Mouse (Mus musculus) midbrain, embryonic 16.5 days (tissue): Measurements from ENCODE around the gene Plxnb2. TPM values are rescaled to one million over a fixed set of nuclear protein-coding genes. Genes with fewer than 3 reads are reported as not detected.

Experiments
- ATAC-seq: fragments of 200-750 bp; cut with Nextera tagmentation; 2 replicates; pipeline ENCODE4 v1.8.0; 2017; ENCODE audit warnings: moderate TSS enrichment
- H3K27ac ChIP-seq: fragments of 300-500 bp; sonication (generic); 2 replicates; pipeline ENCODE4 v1.5.1; 2014; ENCODE audit warnings: mild to moderate bottlenecking, low read length, mixed read lengths
- H3K27me3 ChIP-seq: fragments of 300-500 bp; sonication (generic); 2 replicates; pipeline ENCODE4 v1.6.1; 2014; ENCODE audit warnings: low read depth, low read length, mixed read lengths; ENCODE audit not compliant: control insufficient read depth, insufficient read depth
- H3K36me3 ChIP-seq: fragments of 300-500 bp; sonication (generic); 2 replicates; pipeline ENCODE4 v1.6.1; 2014; ENCODE audit warnings: mild to moderate bottlenecking, low read length, moderate library complexity, mixed read lengths; ENCODE audit not compliant: control insufficient read depth, insufficient read depth
- H3K4me1 ChIP-seq: fragments of 300-500 bp; sonication (generic); 2 replicates; pipeline ENCODE4 v1.6.1; 2014; ENCODE audit warnings: mild to moderate bottlenecking, low read length, mixed read lengths; ENCODE audit not compliant: control insufficient read depth, insufficient read depth
- H3K4me2 ChIP-seq: fragments of 300-500 bp; sonication (generic); 2 replicates; pipeline ENCODE4 v1.6.1; 2014; ENCODE audit warnings: mild to moderate bottlenecking, low read length, mixed read lengths
- H3K4me3 ChIP-seq: fragments of 300-500 bp; sonication (generic); 2 replicates; pipeline ENCODE4 v1.5.1; 2014; ENCODE audit warnings: low read depth, mild to moderate bottlenecking, low read length, moderate library complexity, mixed read lengths
- H3K9ac ChIP-seq: fragments of 300-500 bp; sonication (generic); 2 replicates; pipeline ENCODE4 v1.6.1; 2014; ENCODE audit warnings: low read depth, low read length, mixed read lengths
- H3K9me3 ChIP-seq: fragments of 300-500 bp; sonication (generic); replicated peaks from 2 replicates; pipeline ENCODE4 v1.6.1; 2014; ENCODE audit warnings: mild to moderate bottlenecking, low read length, mixed read lengths; ENCODE audit not compliant: control insufficient read depth, poor library complexity, severe bottlenecking
- WGBS: fragments of 180-500 bp; shearing (Covaris S2); extraction: QIAGEN DNeasy Blood & Tissue Kit; methylation state at CpG from one replicate; pipeline ENCODE4 v1.1.7; 2014; 5-methylcytosine and 5-hydroxymethylcytosine counted together
- polyA plus RNA-seq: library from polyadenylated mRNA; unstranded; fragments of >200 nt; fragmentation: Nextera tagmentation; extraction: Ambion mirVana; gene quantifications from 2 replicates; pipeline ENCODE4 v1.2.1, GENCODE M21; 2015

Gene Plxnb2
- polyA plus RNA-seq, 1 experiment from 2014 or later: 90.1 TPM

DNA sequence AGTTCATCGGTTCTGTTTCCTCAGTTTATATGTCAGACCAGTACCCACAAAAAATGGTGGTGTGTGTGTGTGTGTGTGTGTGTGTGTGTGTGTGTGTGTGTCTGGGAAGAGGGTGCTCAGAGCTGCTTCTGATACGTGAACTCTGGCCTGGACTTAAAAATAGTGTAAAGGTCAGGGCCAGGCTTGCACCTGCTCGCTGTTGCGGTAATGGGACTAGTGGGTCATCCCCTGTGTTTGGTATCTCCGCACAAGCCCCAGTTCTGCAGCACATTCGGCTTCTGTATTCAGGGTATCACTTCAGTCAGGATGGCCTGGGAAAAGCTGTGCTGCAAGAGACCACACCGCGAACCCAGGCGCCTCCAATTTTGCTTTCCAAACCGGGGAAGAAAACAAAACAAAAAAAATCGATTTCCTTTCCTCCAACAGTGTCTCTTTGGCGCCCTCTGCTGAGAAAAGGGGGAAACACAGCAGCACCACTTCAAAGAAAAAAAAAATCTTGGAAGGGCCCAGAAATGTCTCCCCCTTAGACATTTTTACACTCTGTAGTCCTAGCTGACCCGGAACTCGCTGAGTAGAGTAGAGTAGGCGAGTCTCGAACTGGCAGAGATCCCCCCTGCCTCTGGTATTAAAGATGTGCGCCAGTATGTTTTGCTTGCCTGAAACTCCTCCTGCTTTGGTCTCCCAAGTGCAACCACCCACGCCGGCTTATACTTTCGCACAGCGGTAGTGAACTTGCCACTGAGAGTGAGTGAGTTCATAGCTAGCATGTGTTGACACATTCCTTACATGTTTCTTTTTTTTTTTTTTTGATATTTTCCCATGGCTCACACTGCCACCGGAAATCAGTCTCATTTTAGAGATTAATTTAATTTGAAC, 29.5 kb upstream of the Plxnb2 start:
- H3K4me2 ChIP-seq: peak overlapping the region; percentile 56
- H3K9ac ChIP-seq: peak overlapping the region; percentile 48
- peak overlapping the region; percentile 29 for H3K4me3 ChIP-seq
- H3K4me1 ChIP-seq: peaks cover 31% of the 10 kb centered on the region
- no peaks in the 10 kb centered on the region for H3K27me3 ChIP-seq
- H3K36me3 ChIP-seq: no peaks in the 10 kb centered on the region
- peak overlapping the region; percentile 94 for H3K27ac ChIP-seq
- no peaks in the 10 kb centered on the region for H3K9me3 ChIP-seq
- WGBS: 15% methylated on average over 22 of the region's 22 CpGs
- no peak for ATAC-seq

- Histone ChIP-seq H3K4me1 (peaks cover 6% of the 10 kb centered on the region), H3K4me2 (no peak overlapping the region), H3K4me3 (no peak overlapping the region), H3K9ac (no peak overlapping the region), H3K36me3 (no peaks in the 10 kb centered on the region), H3K27ac (no peak overlapping the region), H3K27me3 (no peaks in the 10 kb centered on the region), H3K9me3 (peaks cover 8% of the 10 kb centered on the region)
- ATAC-seq: no peak
- 95% methylated on average over 4 of the region's 4 CpGs for WGBS
Observed at GRCm38 (mm10) chr15:89207457-89207856, 26.9 kb upstream of the Plxnb2 start.

DNA sequence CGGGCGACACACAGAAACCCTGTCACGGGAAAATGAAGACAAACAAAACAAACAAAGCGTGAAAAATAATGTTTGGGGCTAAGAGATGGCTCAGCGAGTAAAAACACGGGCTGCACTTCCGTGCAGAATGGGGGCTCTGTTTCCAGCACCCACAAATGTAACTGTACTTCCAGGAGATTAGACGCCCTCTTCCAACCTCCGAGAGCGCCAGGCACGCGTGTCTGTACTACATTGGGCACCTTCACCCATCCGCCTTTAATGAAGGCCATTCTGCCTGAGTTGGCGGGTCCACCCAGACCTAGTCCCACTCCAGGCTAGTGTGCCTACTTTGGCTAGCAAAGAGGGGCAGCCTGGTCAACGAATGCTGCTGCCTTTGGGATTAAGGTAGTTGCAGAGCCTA, 16.5 kb upstream of the Plxnb2 start:
- Histone ChIP-seq H3K36me3 (no peaks in the 10 kb centered on the region), H3K9ac (peak overlapping the region; percentile 99), H3K27ac (peak overlapping the region; percentile 99), H3K27me3 (no peaks in the 10 kb centered on the region), H3K4me1 (peaks cover 16% of the 10 kb centered on the region), H3K4me3 (peak overlapping the region; percentile 94), H3K9me3 (no peaks in the 10 kb centered on the region), H3K4me2 (peak overlapping the region; percentile 78)
- WGBS: 69% methylated on average over 15 of the region's 15 CpGs
- ATAC-seq: no peak

GRCm38 (mm10) chr15:89196313-89196706, 15.7 kb upstream of the Plxnb2 start, which contains the start of gene Dennd6b:
Gene Dennd6b (minus strand): TSS chr15:89196496.
- peak within 1 kb of the TSS; percentile 94 for H3K4me3 ChIP-seq
- peaks cover 16% of the 10 kb centered on the region for H3K4me1 ChIP-seq
- peak within 1 kb of the TSS; percentile 99 for H3K9ac ChIP-seq
- H3K36me3 ChIP-seq: no peaks in the 10 kb centered on the region
- peak within 1 kb of the TSS; percentile 99 for H3K27ac ChIP-seq
- H3K27me3 ChIP-seq: no peaks in the 10 kb centered on the region
- peak; percentile 98 for ATAC-seq
- WGBS: under 1% methylated on average over 38 of the region's 38 CpGs
- peak within 1 kb of the TSS; percentile 78 for H3K4me2 ChIP-seq
- no peaks in the 10 kb centered on the region for H3K9me3 ChIP-seq

- H3K9me3 ChIP-seq: no peaks in the 10 kb centered on the region
- H3K27ac ChIP-seq: peak overlapping the region; percentile 99
- under 1% methylated on average over 24 of the region's 25 CpGs for whole genome bisulfite sequencing
- H3K36me3 ChIP-seq: no peaks in the 10 kb centered on the region
- no peaks in the 10 kb centered on the region for H3K27me3 ChIP-seq
- peaks cover 16% of the 10 kb centered on the region for H3K4me1 ChIP-seq
- peak; percentile 90 for ATAC-seq
- peak overlapping the region; percentile 99 for H3K9ac ChIP-seq
- H3K4me2 ChIP-seq: peak overlapping the region; percentile 78
- peak overlapping the region; percentile 94 for H3K4me3 ChIP-seq
Observed at GRCm38 (mm10) chr15:89195690-89196312, 15.2 kb upstream of the Plxnb2 start.

DNA sequence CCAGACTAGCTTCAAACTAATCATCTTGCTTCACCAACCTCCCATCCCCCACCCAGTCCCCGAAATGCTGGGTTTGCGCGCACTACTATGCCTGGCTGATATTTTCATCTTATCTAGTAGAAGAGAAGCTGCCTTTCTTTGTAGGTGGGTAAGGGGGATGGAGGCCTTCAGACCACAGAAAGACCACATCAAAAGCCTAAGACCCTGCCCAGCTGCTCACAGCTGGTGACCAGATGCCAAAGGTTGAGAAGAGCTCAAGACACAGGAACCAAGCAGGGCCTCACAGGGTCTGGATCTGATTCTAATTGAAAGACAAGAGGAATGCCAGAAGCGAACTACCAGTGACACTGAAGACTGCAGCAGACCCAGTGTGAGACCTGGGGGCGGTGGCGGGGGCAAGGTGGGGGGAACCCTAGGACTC, 14.7 kb upstream of the Plxnb2 start:
- Histone ChIP-seq H3K9ac (peak overlapping the region; percentile 99), H3K4me1 (peaks cover 16% of the 10 kb centered on the region), H3K9me3 (no peaks in the 10 kb centered on the region), H3K4me3 (peak overlapping the region; percentile 94), H3K27me3 (no peaks in the 10 kb centered on the region), H3K36me3 (no peaks in the 10 kb centered on the region), H3K4me2 (peak overlapping the region; percentile 78), H3K27ac (peak overlapping the region; percentile 99)
- WGBS: 21% methylated on average over 6 of the region's 6 CpGs
- ATAC-seq: no peak

- 86% methylated on average over 5 of the region's 5 CpGs for whole genome bisulfite sequencing
- Histone ChIP-seq H3K9me3 (no peaks in the 10 kb centered on the region), H3K27ac (no peak overlapping the region), H3K4me3 (no peak overlapping the region), H3K9ac (no peak overlapping the region), H3K4me1 (peaks cover 7% of the 10 kb centered on the region; the same call in 1 of the 2 replicates), H3K4me2 (no peak overlapping the region), H3K27me3 (no peaks in the 10 kb centered on the region), H3K36me3 (peaks cover 24% of the 10 kb centered on the region)
- no peak for ATAC-seq
Observed at GRCm38 (mm10) chr15:89184937-89185227, 4.3 kb upstream of the Plxnb2 start.

GRCm38 (mm10) chr15:89184141-89184936, 3.8 kb upstream of the Plxnb2 start:
- Histone ChIP-seq H3K9ac (no peak overlapping the region), H3K4me2 (no peak overlapping the region), H3K27me3 (no peaks in the 10 kb centered on the region), H3K4me1 (peaks cover 11% of the 10 kb centered on the region), H3K36me3 (peaks cover 22% of the 10 kb centered on the region), H3K9me3 (no peaks in the 10 kb centered on the region), H3K4me3 (no peak overlapping the region), H3K27ac (no peak overlapping the region)
- WGBS: 27% methylated on average over 5 of the region's 5 CpGs
- no peak for ATAC-seq
